Mouse (Mus musculus) embryo, embryonic 11.5 days (tissue): Measurements from ENCODE around the gene Serpinb7.

Experiments used
- DNase-seq: peaks from one replicate; pipeline ENCODE4 v3.0.0-alpha.2; 2012; ENCODE audit warnings: low read depth, low spot score

The Serpinb7 gene

DNA sequence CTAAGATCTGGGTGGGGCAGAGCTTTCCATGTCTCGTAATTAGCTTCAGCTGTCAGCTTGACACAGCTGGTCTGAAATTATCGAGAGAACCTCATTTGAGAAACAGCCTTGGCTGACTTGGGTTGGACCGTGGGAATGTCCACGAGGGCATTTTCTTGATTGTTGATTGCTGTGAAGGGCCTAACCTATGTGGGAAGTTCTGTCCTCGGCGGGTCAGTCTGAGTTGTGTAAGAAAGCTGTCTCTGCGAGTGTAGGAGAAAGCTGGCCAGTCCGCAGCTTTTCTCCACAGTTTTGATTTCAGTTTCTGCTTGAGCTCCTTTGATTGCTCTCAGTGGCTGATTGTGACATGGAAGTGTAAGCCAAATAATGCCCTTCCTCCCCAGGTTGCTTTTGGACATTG, 90.1 kb downstream of the Serpinb7 start:
- no peak for DNase-seq

DNA sequence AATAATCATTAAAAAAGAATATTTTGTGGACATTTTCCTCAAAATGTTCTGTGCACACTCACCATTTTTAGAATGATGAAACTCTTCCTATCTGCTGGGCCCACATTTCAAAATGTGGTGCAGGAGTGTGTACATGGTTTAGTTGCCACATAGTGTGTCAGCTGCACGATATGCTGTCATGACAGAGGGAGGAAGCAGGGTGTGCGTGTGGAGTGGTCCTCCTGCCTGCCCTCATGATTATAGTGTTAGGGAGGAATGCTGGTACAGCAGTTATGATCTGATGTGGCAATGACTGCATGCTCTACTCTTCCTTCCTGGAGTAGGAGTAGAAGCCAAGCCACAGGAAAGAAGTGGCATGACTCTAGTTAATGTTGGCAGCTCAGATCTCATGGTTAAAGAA, 97.3 kb downstream of the Serpinb7 start:
- DNase-seq, result no peak

DNA sequence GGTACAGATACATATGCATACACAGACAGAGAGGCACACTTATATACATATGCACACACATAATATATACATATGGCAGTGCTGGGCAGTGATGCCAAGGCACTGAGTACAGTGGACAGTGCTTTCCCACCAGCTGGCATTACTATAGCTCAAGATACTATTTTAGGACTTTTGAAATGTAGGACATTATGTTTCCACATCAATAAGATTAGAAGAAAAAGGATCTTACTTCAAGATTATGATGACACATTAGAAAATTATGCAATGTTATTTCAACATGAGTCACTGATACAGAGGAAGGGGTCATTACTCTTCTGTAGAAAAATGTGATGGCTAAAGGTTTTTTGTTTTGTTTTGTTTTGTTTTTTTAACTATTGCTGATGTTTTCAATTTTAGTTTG, 102.6 kb downstream of the Serpinb7 start:
- no peak for DNase-seq
